ENCODE assay signal across 19 mouse cellular contexts in genomic region chr14:103984349-103984748, GRCm38 (mm10).
"Had no signal": no experiment of that assay in that cellular context is flagged by ENCODE, and none has a peak within 500 bp of the region (broad histone marks: within the 10 kb centered on the region; RNA-seq: fewer than 3 reads in every experiment).

No protein-coding gene starts in this region.

- DNase-seq: lung, adult 18-20 months; lung, embryonic 14.5 days; lung, postnatal 10 days; lung, postnatal 4 days; midbrain, embryonic 14.5 days; retina, postnatal 1 day; right cerebral cortex, adult 18-20 months; right cerebral cortex, postnatal 25 days; right cerebral cortex, postnatal 4 days; spleen, adult 18-20 months; thymus, adult 18-20 months; thymus, postnatal 14 days; thymus, postnatal 36 days had no signal

- H3K27me3 ChIP-seq: midbrain, embryonic 12.5 days; neural tube, embryonic 13.5 days; neural tube, embryonic 15.5 days had no signal

- H3K9me3 ChIP-seq: midbrain, embryonic 10.5 days; midbrain, embryonic 12.5 days; neural tube, embryonic 13.5 days; neural tube, embryonic 15.5 days had no signal

- ATAC-seq: midbrain, embryonic 16.5 days had no signal

- H3K4me3 ChIP-seq: midbrain, embryonic 10.5 days; midbrain, embryonic 12.5 days; myocyte; neural tube, embryonic 13.5 days; neural tube, embryonic 15.5 days had no signal

- H3K27ac ChIP-seq: midbrain, embryonic 10.5 days; midbrain, embryonic 12.5 days; neural tube, embryonic 13.5 days; neural tube, embryonic 15.5 days had no signal

- H3K4me2 ChIP-seq: lung, embryonic 14.5 days; midbrain, embryonic 12.5 days; neural tube, embryonic 13.5 days; neural tube, embryonic 15.5 days had no signal

- H3K4me1 ChIP-seq: midbrain, embryonic 10.5 days; midbrain, embryonic 12.5 days; neural tube, embryonic 13.5 days; neural tube, embryonic 15.5 days had no signal

- H3K9ac ChIP-seq: lung, embryonic 14.5 days; midbrain, embryonic 12.5 days; neural tube, embryonic 13.5 days; neural tube, embryonic 15.5 days had no signal

- H3K36me3 ChIP-seq: midbrain, embryonic 10.5 days; midbrain, embryonic 12.5 days; neural tube, embryonic 13.5 days; neural tube, embryonic 15.5 days had no signal
